Mouse (Mus musculus) hindbrain, embryonic 10.5 days (tissue): ENCODE results near the gene Phkg2. TPM values are rescaled to one million over a fixed set of nuclear protein-coding genes. Genes with fewer than 3 reads are reported as not detected.
A peak's percentile ranks its signal among the peaks of the same experiment; 100 is the strongest.
"Not testable (repeated sequence)": the region's sequence is repeated elsewhere in the genome, so short reads cannot be mapped to it uniquely, and the experiment has no call there.

Experiments
- DNase-seq: peaks from one replicate; pipeline ENCODE4 v3.0.0-alpha.2; 2017; ENCODE audit warnings: low spot score
- H3K27ac ChIP-seq: fragments of 300-500 bp; sonication (generic); 2 replicates; pipeline ENCODE4 v1.5.1; 2016; ENCODE audit warnings: mild to moderate bottlenecking, moderate library complexity
- H3K27me3 ChIP-seq: fragments of 300-500 bp; sonication (generic); 2 replicates; pipeline ENCODE4 v1.6.1; 2016; ENCODE audit warnings: mild to moderate bottlenecking; ENCODE audit not compliant: poor library complexity, insufficient read depth, severe bottlenecking
- H3K36me3 ChIP-seq: fragments of 300-500 bp; sonication (generic); 2 replicates; pipeline ENCODE4 v1.6.1; 2016; ENCODE audit warnings: mild to moderate bottlenecking, moderate library complexity
- H3K4me1 ChIP-seq: fragments of 300-500 bp; sonication (generic); replicated peaks from 2 replicates; pipeline ENCODE4 v1.6.1; 2016; ENCODE audit warnings: mild to moderate bottlenecking
- H3K4me3 ChIP-seq: fragments of 300-500 bp; sonication (generic); 2 replicates; pipeline ENCODE4 v1.5.1; 2016; ENCODE audit warnings: mild to moderate bottlenecking, moderate library complexity
- H3K9me3 ChIP-seq: fragments of 300-500 bp; sonication (generic); 2 replicates; pipeline ENCODE4 v1.6.1; 2016; ENCODE audit warnings: mild to moderate bottlenecking, moderate library complexity
- WGBS: fragments of 180-500 bp; shearing (Covaris S2); methylation state at CpG from one replicate; pipeline ENCODE4 v1.1.7; 2016; 5-methylcytosine and 5-hydroxymethylcytosine counted together
- polyA plus RNA-seq: library from polyadenylated mRNA; unstranded; fragments of >200 nt; fragmentation: Nextera tagmentation; extraction: Ambion mirVana; gene quantifications from 2 replicates; pipeline ENCODE4 v1.2.1, GENCODE M21; 2016

Gene Phkg2
- polyA plus RNA-seq, 1 experiment from 2014 or later: 54.1 TPM

DNA sequence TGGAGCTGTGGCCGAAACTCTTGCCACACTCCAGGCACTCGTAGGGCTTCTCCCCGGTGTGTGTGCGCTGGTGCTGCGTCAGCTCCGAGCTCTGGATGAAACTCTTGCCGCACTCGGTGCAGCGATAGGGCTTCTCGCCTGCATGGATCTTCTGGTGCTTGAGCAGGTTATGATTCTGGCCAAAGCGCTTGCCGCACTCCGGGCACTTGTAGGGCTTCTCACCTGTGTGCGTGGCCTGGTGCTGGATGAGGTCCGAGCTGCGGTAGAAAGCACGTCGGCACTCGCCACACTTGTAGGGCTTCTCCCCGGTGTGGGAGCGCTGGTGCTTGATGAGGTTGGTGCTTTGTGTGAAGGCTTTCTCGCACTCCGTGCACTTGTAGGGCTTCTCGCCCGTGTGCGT lies 38.4 kb downstream of the Phkg2 start:
- Histone ChIP-seq H3K27ac (no peak overlapping the region), H3K36me3 (peaks cover 71% of the 10 kb centered on the region), H3K4me1 (peaks cover 24% of the 10 kb centered on the region), H3K9me3 (0 out of 2 replicates have a peak, but pooled peaks cover 3% of the 10 kb centered on the region), H3K4me3 (0 out of 2 replicates have a peak overlapping the region, but pooled peaks have one; percentile 2), H3K27me3 (no peaks in the 10 kb centered on the region)
- WGBS: 98% methylated on average over 26 of the region's 26 CpGs
- DNase-seq: peak; percentile 2

DNA sequence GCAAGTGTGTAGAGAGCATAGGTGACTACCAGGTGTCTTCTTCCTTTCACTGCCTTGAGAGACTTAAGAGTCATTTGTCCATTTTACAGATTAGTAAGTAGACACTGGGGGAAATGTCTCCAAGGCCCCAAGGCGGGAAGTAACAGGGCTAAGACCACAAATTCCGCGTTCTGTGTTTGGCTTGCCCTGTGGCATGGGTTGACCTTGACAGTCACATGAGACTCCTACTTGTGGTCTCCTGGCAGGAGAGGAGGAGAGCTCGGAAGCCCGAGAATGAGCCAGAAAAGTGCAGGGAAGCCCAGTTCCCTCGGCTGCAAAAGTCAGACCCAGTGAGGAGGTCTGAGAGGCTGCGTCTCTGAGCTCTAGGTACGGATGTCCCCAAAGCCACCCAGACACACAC lies 40.4 kb downstream of the Phkg2 start:
- DNase-seq: no peak
- H3K9me3 ChIP-seq: 0 out of 2 replicates have a peak, but pooled peaks cover 3% of the 10 kb centered on the region
- H3K4me1 ChIP-seq: peaks cover 28% of the 10 kb centered on the region
- H3K36me3 ChIP-seq: peaks cover 55% of the 10 kb centered on the region
- peak overlapping the region; percentile 100 for H3K4me3 ChIP-seq
- 94% methylated on average over 8 of the region's 8 CpGs for whole genome bisulfite sequencing
- H3K27me3 ChIP-seq: no peaks in the 10 kb centered on the region
- peak overlapping the region; percentile 98; the same call in 1 of the 2 replicates for H3K27ac ChIP-seq

GRCm38 (mm10) chr7:127614091-127614490 lies 41.0 kb downstream of the Phkg2 start:
- Histone ChIP-seq H3K4me1 (peaks cover 28% of the 10 kb centered on the region), H3K9me3 (0 out of 2 replicates have a peak, but pooled peaks cover 3% of the 10 kb centered on the region), H3K36me3 (peaks cover 50% of the 10 kb centered on the region), H3K4me3 (peak overlapping the region; percentile 100), H3K27me3 (no peaks in the 10 kb centered on the region), H3K27ac (peak overlapping the region; percentile 98)
- 27% methylated on average over 8 of the region's 8 CpGs for whole genome bisulfite sequencing
- DNase-seq: no peak

- H3K4me3 ChIP-seq: peak overlapping the region; percentile 100
- 1% methylated on average over 39 of the region's 44 CpGs for WGBS
- H3K4me1 ChIP-seq: peaks cover 28% of the 10 kb centered on the region
- 0 out of 2 replicates have a peak, but pooled peaks cover 3% of the 10 kb centered on the region for H3K9me3 ChIP-seq
- H3K27me3 ChIP-seq: no peaks in the 10 kb centered on the region
- DNase-seq: peak; percentile 54
- peaks cover 45% of the 10 kb centered on the region for H3K36me3 ChIP-seq
- peak overlapping the region; percentile 98 for H3K27ac ChIP-seq
Observed at GRCm38 (mm10) chr7:127614511-127614890, 41.4 kb downstream of the Phkg2 start.

DNA sequence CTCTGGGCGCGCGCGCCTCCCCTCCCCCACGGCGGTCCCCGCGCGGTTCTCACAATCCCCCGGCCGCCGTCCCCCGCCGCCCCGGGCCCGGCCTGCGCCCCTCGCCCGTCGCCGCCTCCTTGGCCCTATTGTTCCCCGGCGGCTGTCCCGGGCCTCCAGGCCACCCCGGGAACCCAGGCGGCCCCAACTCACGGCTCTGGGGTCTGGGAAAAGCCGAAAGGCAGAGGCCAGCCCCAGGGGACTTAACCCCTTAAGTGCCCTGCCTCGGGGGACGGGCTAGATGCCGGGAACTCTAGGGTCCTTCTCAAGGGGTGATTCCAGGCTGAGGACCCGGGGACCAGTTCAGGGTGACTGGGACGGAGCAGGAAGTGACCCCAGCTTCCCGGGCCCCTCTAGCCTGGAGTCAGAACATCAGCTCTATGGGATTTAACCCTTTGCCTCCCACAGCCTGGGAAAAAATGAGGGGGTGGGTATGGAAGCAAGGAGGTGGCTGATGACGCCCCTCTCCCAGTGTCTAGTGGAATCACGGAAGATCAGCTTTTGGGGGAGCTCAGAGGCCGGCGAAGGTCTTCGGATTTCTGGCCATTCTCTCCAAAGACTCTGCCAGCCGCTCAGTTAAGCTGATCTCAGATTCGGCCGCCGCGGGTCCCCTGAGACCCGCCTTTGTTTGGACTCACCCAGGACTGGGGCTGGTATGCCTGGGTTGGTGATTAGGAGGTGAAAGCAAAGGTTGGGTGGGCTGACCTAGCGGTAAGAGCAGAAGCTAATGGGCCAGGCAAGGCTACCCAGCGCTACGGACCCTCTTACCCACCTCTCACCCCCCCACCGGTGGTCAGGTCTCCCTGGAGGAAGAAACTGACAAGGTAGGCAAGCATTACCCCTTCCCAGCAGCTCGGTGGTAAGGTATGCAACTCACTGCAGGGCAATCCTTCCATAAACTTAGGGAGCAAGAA lies 42.0 kb downstream of the Phkg2 start, which contains the start of gene Zfp629:
Zfp629 (minus strand) TSS at position 907 of the 953 bp plus-strand sequence.
- Histone ChIP-seq H3K36me3 (peaks cover 39% of the 10 kb centered on the region), H3K9me3 (0 out of 2 replicates have a peak, but pooled peaks cover 3% of the 10 kb centered on the region), H3K27ac (peak within 1 kb of the TSS; percentile 98), H3K27me3 (no peaks in the 10 kb centered on the region), H3K4me3 (peak within 1 kb of the TSS; percentile 100), H3K4me1 (peaks cover 28% of the 10 kb centered on the region)
- under 1% methylated on average over 49 of the region's 50 CpGs for WGBS
- DNase-seq: peak; percentile 90

DNA sequence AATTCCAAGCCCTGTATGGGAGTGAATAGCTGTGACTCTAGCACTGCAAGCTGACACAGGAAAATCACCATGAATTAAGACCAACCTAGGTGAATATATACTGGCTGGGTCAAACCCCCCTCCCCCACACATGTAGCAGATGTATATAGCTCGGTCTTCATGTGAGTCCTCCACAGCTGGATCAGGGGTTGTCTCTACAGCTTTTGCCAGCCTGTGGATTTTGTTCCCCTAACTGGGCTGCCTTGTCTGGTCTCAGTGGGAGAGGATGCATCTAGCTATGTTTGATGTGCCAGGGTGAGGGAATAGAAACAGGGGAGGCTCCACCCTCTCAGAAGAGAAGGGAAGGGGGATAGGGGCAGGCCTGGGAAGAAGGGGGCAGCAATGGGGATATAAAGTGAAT lies 43.2 kb downstream of the Phkg2 start:
- Histone ChIP-seq H3K36me3 (peaks cover 27% of the 10 kb centered on the region), H3K27ac (no peak overlapping the region), H3K9me3 (0 out of 2 replicates have a peak, but pooled peaks cover 3% of the 10 kb centered on the region), H3K27me3 (no peaks in the 10 kb centered on the region), H3K4me3 (peak overlapping the region; percentile 30), H3K4me1 (peaks cover 28% of the 10 kb centered on the region)
- DNase-seq: no peak
- 74% methylated on average over 1 of the region's 1 CpGs for WGBS

GRCm38 (mm10) chr7:127616881-127617280 lies 43.7 kb downstream of the Phkg2 start:
- H3K4me3 ChIP-seq: no peak overlapping the region
- peaks cover 28% of the 10 kb centered on the region for H3K4me1 ChIP-seq
- no peak overlapping the region for H3K27ac ChIP-seq
- H3K9me3 ChIP-seq: 0 out of 2 replicates have a peak, but pooled peaks cover under 1% of the 10 kb centered on the region
- WGBS: 73% methylated on average over 1 of the region's 1 CpGs
- peaks cover 22% of the 10 kb centered on the region for H3K36me3 ChIP-seq
- no peaks in the 10 kb centered on the region for H3K27me3 ChIP-seq
- no peak for DNase-seq

DNA sequence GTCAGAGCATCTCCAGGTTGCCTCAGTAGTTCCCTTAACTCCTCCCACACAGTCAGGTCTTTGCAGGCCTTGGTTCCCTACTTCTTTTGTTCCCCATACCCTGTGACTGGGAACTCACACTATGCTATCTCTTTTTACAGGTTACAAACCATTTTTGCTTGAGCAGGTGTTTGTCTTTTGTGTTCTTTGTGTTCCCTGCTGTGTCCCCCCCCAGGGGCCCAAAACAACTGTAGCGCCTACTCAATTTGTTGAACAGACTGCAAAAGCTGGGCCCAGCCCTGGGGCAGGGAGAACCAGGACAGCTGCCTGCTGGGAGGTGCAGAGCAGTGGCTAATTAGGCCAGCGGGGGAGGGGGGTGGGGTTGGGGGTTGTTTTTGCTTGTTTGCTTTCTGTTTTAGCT lies 44.8 kb downstream of the Phkg2 start:
- Histone ChIP-seq H3K36me3 (peaks cover 11% of the 10 kb centered on the region), H3K27me3 (no peaks in the 10 kb centered on the region), H3K4me3 (peak overlapping the region; percentile 9; the same call in 1 of the 2 replicates), H3K9me3 (no peaks in the 10 kb centered on the region), H3K27ac (no peak overlapping the region), H3K4me1 (peaks cover 28% of the 10 kb centered on the region)
- 38% methylated on average over 2 of the region's 2 CpGs for WGBS
- no peak for DNase-seq

GRCm38 (mm10) chr7:127618402-127618801 lies 45.3 kb downstream of the Phkg2 start:
- not testable (repeated sequence) for DNase-seq, H3K36me3 ChIP-seq, H3K27me3 ChIP-seq, H3K9me3 ChIP-seq, H3K27ac ChIP-seq
- 90% methylated on average over 7 of the region's 8 CpGs for WGBS
- peaks cover 26% of the 10 kb centered on the region for H3K4me1 ChIP-seq
- H3K4me3 ChIP-seq: peak overlapping the region; percentile 9; the same call in 1 of the 2 replicates

- H3K4me3 ChIP-seq: no peak overlapping the region
- H3K4me1 ChIP-seq: no peaks in the 10 kb centered on the region
- no peaks in the 10 kb centered on the region for H3K27me3 ChIP-seq
- no peak for DNase-seq
- H3K27ac ChIP-seq: no peak overlapping the region
- WGBS: 98% methylated on average over 7 of the region's 7 CpGs
- H3K36me3 ChIP-seq: no peaks in the 10 kb centered on the region
- peaks cover 4% of the 10 kb centered on the region for H3K9me3 ChIP-seq
Observed at GRCm38 (mm10) chr7:127626039-127626438, 52.9 kb downstream of the Phkg2 start.

- H3K9me3 ChIP-seq: peaks cover 4% of the 10 kb centered on the region
- H3K4me3 ChIP-seq: no peak overlapping the region
- no peaks in the 10 kb centered on the region for H3K36me3 ChIP-seq
- H3K27ac ChIP-seq: no peak overlapping the region
- no peaks in the 10 kb centered on the region for H3K27me3 ChIP-seq
- DNase-seq: no peak
- WGBS: 89% methylated on average over 4 of the region's 4 CpGs
- no peaks in the 10 kb centered on the region for H3K4me1 ChIP-seq
Observed at GRCm38 (mm10) chr7:127626471-127626870, 53.3 kb downstream of the Phkg2 start.

- WGBS: 88% methylated on average over 5 of the region's 5 CpGs
- DNase-seq: no peak
- Histone ChIP-seq H3K4me3 (no peak overlapping the region), H3K27me3 (no peaks in the 10 kb centered on the region), H3K9me3 (peaks cover 4% of the 10 kb centered on the region), H3K27ac (no peak overlapping the region), H3K36me3 (no peaks in the 10 kb centered on the region), H3K4me1 (no peaks in the 10 kb centered on the region)
Observed at GRCm38 (mm10) chr7:127628646-127629045, 55.5 kb downstream of the Phkg2 start.

- peaks cover 4% of the 10 kb centered on the region; the same call in 1 of the 2 replicates for H3K27me3 ChIP-seq
- WGBS: 71% methylated on average over 4 of the region's 4 CpGs
- no peak for DNase-seq
- H3K36me3 ChIP-seq: no peaks in the 10 kb centered on the region
- H3K9me3 ChIP-seq: no peaks in the 10 kb centered on the region
- no peak overlapping the region for H3K4me3 ChIP-seq
- peaks cover under 1% of the 10 kb centered on the region; the same call in 1 of the 2 replicates for H3K4me1 ChIP-seq
- no peak overlapping the region for H3K27ac ChIP-seq
Observed at GRCm38 (mm10) chr7:127631416-127631815, 58.3 kb downstream of the Phkg2 start.
